Mouse (Mus musculus) thymus, postnatal 10 days (tissue): Measurements from ENCODE around the gene Gm5849.
"Not testable (repeated sequence)": the region's sequence is repeated elsewhere in the genome, so short reads cannot be mapped to it uniquely, and the experiment has no call there.

ENCODE experiments used
- DNase-seq, 2 experiments: peaks; one replicate each; pipeline ENCODE4 v3.0.0; 2021; ENCODE audit warnings: low spot score in 2 of 2

Gm5849 gene

DNA sequence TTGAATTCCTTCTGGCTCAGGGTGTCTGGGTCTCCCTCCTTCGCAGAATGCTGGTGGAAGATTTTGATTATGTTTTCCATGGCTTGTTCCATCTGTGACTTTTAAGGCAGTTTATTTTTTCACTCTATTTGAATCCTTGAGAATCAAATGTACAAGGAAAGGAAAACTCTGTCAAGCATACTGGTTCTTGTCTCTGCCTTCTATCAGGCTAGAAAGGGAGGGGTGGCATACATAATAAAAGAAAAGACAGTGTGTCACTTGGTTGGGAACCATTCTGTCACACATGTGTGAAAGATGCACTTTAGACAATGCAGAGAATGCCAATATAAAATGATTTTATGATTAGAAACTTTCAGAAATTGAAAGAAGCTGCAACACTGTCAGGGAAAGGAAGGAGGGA lies at the start of gene Gm5849:
Gene Gm5849 (minus strand): TSS at position 101 of the 400 bp plus-strand sequence.
- not testable (repeated sequence) for DNase-seq

DNA sequence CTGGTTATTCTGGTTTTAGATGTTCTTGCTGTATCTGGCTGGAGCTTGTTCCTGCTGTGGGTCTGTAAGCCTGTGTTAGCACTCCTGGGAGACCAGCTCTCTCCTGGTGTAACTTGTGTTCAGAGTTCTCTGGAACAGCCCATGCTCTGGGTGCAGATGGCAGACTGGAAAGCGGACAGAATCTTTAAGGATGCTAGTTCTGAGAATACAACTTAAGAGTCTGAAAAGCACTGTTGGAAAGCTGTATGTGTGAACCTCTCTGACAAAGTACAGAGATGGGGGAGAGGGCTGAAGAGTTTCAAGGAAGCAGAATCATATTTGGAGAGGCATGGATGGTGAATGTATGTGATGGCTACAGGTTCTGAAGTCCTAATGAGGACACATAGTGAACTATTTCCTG lies 28.0 kb downstream of the Gm5849 start:
- DNase-seq = no peak

DNA sequence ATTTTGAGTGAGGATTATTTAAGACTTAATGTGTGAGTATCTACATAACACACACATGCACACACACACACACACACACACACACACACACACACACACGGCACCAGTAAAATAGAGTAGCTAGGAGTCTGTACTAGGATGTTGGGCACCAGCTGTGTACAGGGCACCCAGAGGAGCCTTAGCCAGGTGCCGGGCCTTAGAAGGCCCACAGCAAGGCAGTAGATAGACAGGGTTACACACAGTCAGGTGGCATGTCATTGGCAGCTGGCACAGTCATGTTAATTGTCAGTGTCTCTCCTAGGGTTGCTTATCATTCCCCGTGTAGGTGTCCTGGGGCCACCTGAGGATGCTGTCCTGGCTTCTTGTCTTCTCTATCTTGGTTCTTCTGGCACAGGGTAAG lies 51.1 kb downstream of the Gm5849 start, which contains the start of gene Pglyrp4:
Gene Pglyrp4 (plus strand): TSS at position 301 of the 400 bp plus-strand sequence.
- DNase-seq = no peak
